Mouse (Mus musculus): ENCODE data around the gene Abhd15. TPM values are rescaled to one million over a fixed set of nuclear protein-coding genes. Genes with fewer than 3 reads are reported as not detected.
"Not testable (repeated sequence)": the region's sequence is repeated elsewhere in the genome, so short reads cannot be mapped to it uniquely, and the experiment has no call there.

Abhd15 gene
- polyA plus RNA-seq, 1 experiment from 2014 or later, result 5.1 TPM

- Histone ChIP-seq H3K36me3 (ENCODE audit: control insufficient read depth, insufficient read depth) (no peaks in the 10 kb centered on the region), H3K9ac (ENCODE audit: low read depth, low read length) (no peak overlapping the region), H3K4me2 (ENCODE audit: low read depth, low read length) (no peak overlapping the region), H3K27me3 (ENCODE audit: control insufficient read depth, insufficient read depth, low read depth, low read length) (no peaks in the 10 kb centered on the region), H3K27ac (ENCODE audit: low read length) (no peak overlapping the region), H3K4me3 (ENCODE audit: low read depth, low read length) (no peak overlapping the region), H3K4me1 (ENCODE audit: control insufficient read depth, low read depth, low read length) (peaks cover 2% of the 10 kb centered on the region; the same call in 1 of the 2 replicates), H3K9me3 (replicated peaks; ENCODE audit: control insufficient read depth, low read length) (no peaks in the 10 kb centered on the region)
- WGBS (ENCODE audit: insufficient replicate concordance), result 66% methylated on average over 3 of the region's 3 CpGs
- no peak for ATAC-seq (ENCODE audit: low read depth)
Measured at GRCm38 (mm10) chr11:77525804-77526486, 11.0 kb downstream of the Abhd15 start.

DNA sequence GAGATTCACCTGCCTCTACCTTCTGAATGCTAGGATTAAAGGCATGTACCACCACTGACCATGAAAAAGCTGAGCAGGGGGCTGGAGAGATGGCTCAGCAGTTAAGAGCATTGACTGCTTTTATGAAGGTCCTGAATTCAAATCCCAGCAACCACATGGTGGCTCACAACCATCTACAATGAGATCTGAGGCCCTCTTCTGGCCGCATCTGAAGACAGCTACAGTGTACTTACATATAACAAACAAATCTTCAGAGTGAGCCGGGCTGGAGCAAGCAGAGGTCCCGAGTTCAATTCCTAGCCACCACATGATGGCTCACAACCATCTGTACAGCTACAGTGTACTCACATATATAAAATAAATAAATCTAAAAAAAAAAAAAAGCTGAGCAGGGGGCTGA lies 13.5 kb downstream of the Abhd15 start:
- WGBS (ENCODE audit: insufficient replicate concordance), result 61% methylated on average over 3 of the region's 3 CpGs
- H3K27me3 ChIP-seq (ENCODE audit: control insufficient read depth, insufficient read depth, low read depth, low read length); H3K36me3 ChIP-seq (ENCODE audit: control insufficient read depth, insufficient read depth); H3K4me3 ChIP-seq (ENCODE audit: low read depth, low read length); H3K4me2 ChIP-seq (ENCODE audit: low read depth, low read length); H3K4me1 ChIP-seq (ENCODE audit: control insufficient read depth, low read depth, low read length); H3K9ac ChIP-seq (ENCODE audit: low read depth, low read length); ATAC-seq (ENCODE audit: low read depth); H3K9me3 ChIP-seq (replicated peaks; ENCODE audit: control insufficient read depth, low read length); H3K27ac ChIP-seq (ENCODE audit: low read length): not testable (repeated sequence)

DNA sequence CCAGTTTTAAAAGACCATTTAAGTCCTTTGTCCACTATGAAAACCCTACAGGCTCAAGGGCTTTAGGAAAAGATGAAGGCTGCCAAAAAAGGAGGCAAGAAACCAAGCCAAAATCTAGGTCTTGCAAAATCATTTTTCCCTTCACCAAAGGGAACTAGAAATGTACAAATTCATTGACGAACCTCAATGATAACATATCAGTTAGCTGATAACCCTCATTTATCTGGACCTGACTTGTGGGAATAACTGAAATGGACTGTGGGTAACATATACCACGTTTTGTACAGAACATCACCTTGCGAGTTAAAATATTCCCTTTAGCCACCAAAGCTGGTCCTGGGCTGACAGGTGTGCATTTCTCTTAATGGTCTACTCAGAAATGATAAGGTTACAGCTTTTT lies 14.7 kb downstream of the Abhd15 start:
- no peak overlapping the region for H3K27ac ChIP-seq (ENCODE audit: low read length)
- 48% methylated on average over 3 of the region's 3 CpGs for WGBS (ENCODE audit: insufficient replicate concordance)

DNA sequence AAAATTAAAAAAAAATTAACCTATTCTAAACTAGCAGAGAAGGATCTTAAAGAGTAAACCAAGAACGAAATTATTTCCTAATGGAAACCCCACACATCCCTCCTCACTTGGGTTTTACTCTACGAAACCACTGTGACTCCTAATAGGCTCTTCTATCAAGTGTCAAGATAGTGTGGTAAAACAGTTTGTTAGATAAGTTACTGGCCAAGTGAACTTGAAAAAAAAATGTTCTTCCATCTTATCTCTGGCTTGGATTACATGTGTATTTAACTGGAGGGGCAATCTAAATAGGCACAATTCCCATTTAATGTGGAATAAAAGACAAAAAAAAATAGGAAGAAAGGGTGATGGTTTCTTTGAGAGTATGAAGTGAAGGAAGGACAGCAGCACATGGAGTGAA lies 15.9 kb downstream of the Abhd15 start:
- no peak overlapping the region for H3K4me3 ChIP-seq (ENCODE audit: low read depth, low read length)
- no peaks in the 10 kb centered on the region for H3K4me1 ChIP-seq (ENCODE audit: control insufficient read depth, low read depth, low read length)
- H3K9me3 ChIP-seq (replicated peaks; ENCODE audit: control insufficient read depth, low read length), result no peaks in the 10 kb centered on the region
- H3K27ac ChIP-seq (ENCODE audit: low read length), result no peak overlapping the region
- ATAC-seq (ENCODE audit: low read depth), result no peak
- no peak overlapping the region for H3K9ac ChIP-seq (ENCODE audit: low read depth, low read length)
- WGBS (ENCODE audit: insufficient replicate concordance), result 43% methylated on average over 2 of the region's 2 CpGs
- H3K27me3 ChIP-seq (ENCODE audit: control insufficient read depth, insufficient read depth, low read depth, low read length), result no peaks in the 10 kb centered on the region
- H3K4me2 ChIP-seq (ENCODE audit: low read depth, low read length), result no peak overlapping the region
- H3K36me3 ChIP-seq (ENCODE audit: control insufficient read depth, insufficient read depth), result no peaks in the 10 kb centered on the region

More for the DNA sequence above, 14.7 kb downstream of the Abhd15 start:
- Histone ChIP-seq H3K4me2 (ENCODE audit: low read depth, low read length) (no peak overlapping the region), H3K4me1 (ENCODE audit: control insufficient read depth, low read depth, low read length) (no peaks in the 10 kb centered on the region), H3K4me3 (ENCODE audit: low read depth, low read length) (no peak overlapping the region), H3K9me3 (replicated peaks; ENCODE audit: control insufficient read depth, low read length) (no peaks in the 10 kb centered on the region), H3K27me3 (ENCODE audit: control insufficient read depth, insufficient read depth, low read depth, low read length) (no peaks in the 10 kb centered on the region), H3K9ac (ENCODE audit: low read depth, low read length) (no peak overlapping the region), H3K36me3 (ENCODE audit: control insufficient read depth, insufficient read depth) (no peaks in the 10 kb centered on the region)
- ATAC-seq (ENCODE audit: low read depth), result no peak

DNA sequence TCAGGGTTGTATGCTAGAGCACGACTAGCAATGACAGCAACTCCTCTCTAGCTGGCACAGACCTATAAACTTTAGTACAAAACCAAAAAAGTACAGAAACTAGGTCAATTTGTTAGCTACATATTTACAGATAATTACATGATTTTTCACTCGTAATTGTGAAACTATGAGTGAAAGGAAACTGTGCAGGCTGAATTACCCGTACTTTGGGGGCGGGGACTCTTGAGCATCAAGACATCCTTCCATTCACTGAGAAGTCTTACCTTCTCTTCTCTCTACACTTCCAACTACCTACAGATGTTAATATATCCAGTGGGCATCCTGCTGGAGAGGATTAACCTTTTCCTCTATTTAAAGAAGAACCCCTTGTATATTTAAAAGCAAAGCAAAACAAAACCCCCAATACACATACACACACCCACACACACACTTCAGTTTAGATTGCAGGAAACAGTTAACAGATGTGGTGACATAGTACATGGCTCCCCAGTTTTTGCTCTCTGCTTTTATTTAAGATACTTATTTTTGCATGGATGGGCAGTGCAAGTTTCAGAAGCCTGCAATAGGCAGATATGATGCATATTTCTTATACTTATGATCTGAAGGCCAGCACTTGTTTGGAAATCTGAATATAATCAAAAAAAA lies 17.4 kb downstream of the Abhd15 start:
- ATAC-seq (ENCODE audit: low read depth), result no peak
- no peak overlapping the region for H3K4me2 ChIP-seq (ENCODE audit: low read depth, low read length)
- H3K4me1 ChIP-seq (ENCODE audit: control insufficient read depth, low read depth, low read length), result no peaks in the 10 kb centered on the region
- H3K9me3 ChIP-seq (replicated peaks; ENCODE audit: control insufficient read depth, low read length), result no peaks in the 10 kb centered on the region
- peaks cover 6% of the 10 kb centered on the region; the same call in 1 of the 2 replicates for H3K36me3 ChIP-seq (ENCODE audit: control insufficient read depth, insufficient read depth)
- no peaks in the 10 kb centered on the region for H3K27me3 ChIP-seq (ENCODE audit: control insufficient read depth, insufficient read depth, low read depth, low read length)
- H3K4me3 ChIP-seq (ENCODE audit: low read depth, low read length), result no peak overlapping the region
- 76% methylated on average over 4 of the region's 4 CpGs for WGBS (ENCODE audit: insufficient replicate concordance)
- H3K9ac ChIP-seq (ENCODE audit: low read depth, low read length), result no peak overlapping the region
- H3K27ac ChIP-seq (ENCODE audit: low read length), result no peak overlapping the region

DNA sequence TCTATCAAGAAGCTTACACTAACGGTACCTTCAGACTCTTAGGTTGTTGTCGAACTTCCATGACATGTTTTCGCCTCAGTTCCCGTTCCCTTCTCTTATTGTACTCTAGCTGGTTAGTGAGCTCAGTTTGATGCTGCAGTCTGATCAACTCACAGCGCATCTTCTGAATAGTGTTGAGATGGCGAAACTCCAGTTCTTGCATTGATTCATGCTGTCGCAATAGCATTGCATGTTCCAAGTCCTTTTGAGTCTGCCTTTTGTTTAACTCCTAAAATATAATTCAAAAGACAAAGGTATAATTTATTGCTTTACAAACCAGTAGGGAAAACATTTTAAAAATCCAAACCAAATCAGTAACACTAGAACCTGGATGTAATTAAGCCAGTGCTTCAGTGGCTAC lies 30.3 kb downstream of the Abhd15 start:
- Histone ChIP-seq H3K9ac (ENCODE audit: low read depth, low read length) (no peak overlapping the region), H3K4me1 (ENCODE audit: control insufficient read depth, low read depth, low read length) (no peaks in the 10 kb centered on the region), H3K27me3 (ENCODE audit: control insufficient read depth, insufficient read depth, low read depth, low read length) (no peaks in the 10 kb centered on the region), H3K4me3 (ENCODE audit: low read depth, low read length) (no peak overlapping the region), H3K9me3 (replicated peaks; ENCODE audit: control insufficient read depth, low read length) (no peaks in the 10 kb centered on the region), H3K4me2 (ENCODE audit: low read depth, low read length) (no peak overlapping the region), H3K36me3 (ENCODE audit: control insufficient read depth, insufficient read depth) (peaks cover 31% of the 10 kb centered on the region), H3K27ac (ENCODE audit: low read length) (no peak overlapping the region)
- WGBS (ENCODE audit: insufficient replicate concordance), result 90% methylated on average over 7 of the region's 7 CpGs
- no peak for ATAC-seq (ENCODE audit: low read depth)

- Histone ChIP-seq H3K9ac (ENCODE audit: low read depth, low read length) (no peak overlapping the region), H3K9me3 (replicated peaks; ENCODE audit: control insufficient read depth, low read length) (no peaks in the 10 kb centered on the region), H3K4me1 (ENCODE audit: control insufficient read depth, low read depth, low read length) (peaks cover 4% of the 10 kb centered on the region; the same call in 1 of the 2 replicates), H3K36me3 (ENCODE audit: control insufficient read depth, insufficient read depth) (peaks cover 15% of the 10 kb centered on the region), H3K27me3 (ENCODE audit: control insufficient read depth, insufficient read depth, low read depth, low read length) (no peaks in the 10 kb centered on the region), H3K4me3 (ENCODE audit: low read depth, low read length) (no peak overlapping the region), H3K27ac (ENCODE audit: low read length) (no peak overlapping the region), H3K4me2 (ENCODE audit: low read depth, low read length) (no peak overlapping the region)
- no peak for ATAC-seq (ENCODE audit: low read depth)
- WGBS (ENCODE audit: insufficient replicate concordance), result 87% methylated on average over 3 of the region's 3 CpGs
Measured at GRCm38 (mm10) chr11:77585201-77585600, 70.3 kb downstream of the Abhd15 start.

Other genes starting within 250 kb of the Abhd15 start
- 0.16 and 0.45 TPM in 2 replicates for gene Coro6, start 52.7 kb upstream of the Abhd15 start, polyA plus RNA-seq (2015; fragmentation: Nextera tagmentation; extraction: Ambion mirVana)
- gene Ankrd13b, start 25.4 kb upstream of the Abhd15 start, polyA plus RNA-seq (2015; fragmentation: Nextera tagmentation; extraction: Ambion mirVana), result 0.37 and 0.41 TPM in 2 replicates
- gene Git1, start 21.6 kb upstream of the Abhd15 start, polyA plus RNA-seq (2015; fragmentation: Nextera tagmentation; extraction: Ambion mirVana), result 1.3 and 1.5 TPM in 2 replicates
- gene Trp53i13, start 859 bp downstream of the Abhd15 start, polyA plus RNA-seq (2015; fragmentation: Nextera tagmentation; extraction: Ambion mirVana), result 3.4 and 3.7 TPM in 2 replicates
- gene Gm10392, start 4.1 kb downstream of the Abhd15 start, polyA plus RNA-seq (2015; fragmentation: Nextera tagmentation; extraction: Ambion mirVana), result 0.09 and 0.17 TPM in 2 replicates
- gene Taok1, start 92.7 kb downstream of the Abhd15 start, polyA plus RNA-seq (2015; fragmentation: Nextera tagmentation; extraction: Ambion mirVana), result 3.6 TPM in 2 replicates
- 1.4 TPM in 2 replicates for gene Nufip2, start 171.0 kb downstream of the Abhd15 start, polyA plus RNA-seq (2015; fragmentation: Nextera tagmentation; extraction: Ambion mirVana)
- gene Cryba1, start 210.2 kb downstream of the Abhd15 start, polyA plus RNA-seq (2015; fragmentation: Nextera tagmentation; extraction: Ambion mirVana), result not detected in 2 replicates
- 15.4 and 16.0 TPM in 2 replicates for gene Myo18a, start 248.1 kb downstream of the Abhd15 start, polyA plus RNA-seq (2015; fragmentation: Nextera tagmentation; extraction: Ambion mirVana)

Data from liver, embryonic 16.5 days (tissue).